Mouse (Mus musculus) liver, adult 2 months (tissue): ENCODE measurements around the gene Nlgn1.

ENCODE experiments used
- CTCF ChIP-seq: fragments of 200-500 bp; IDR thresholded peaks from 2 replicates; pipeline ENCODE4 v1.5.1; 2011; ENCODE audit warnings: low read depth, low read length, control low read depth
- POLR2A ChIP-seq: fragments of 200-500 bp; IDR thresholded peaks from 2 replicates; pipeline ENCODE4 v1.6.1; 2011; ENCODE audit warnings: low read length, control low read depth; ENCODE audit not compliant: insufficient read depth; ENCODE audit errors: extremely low read depth

DNA sequence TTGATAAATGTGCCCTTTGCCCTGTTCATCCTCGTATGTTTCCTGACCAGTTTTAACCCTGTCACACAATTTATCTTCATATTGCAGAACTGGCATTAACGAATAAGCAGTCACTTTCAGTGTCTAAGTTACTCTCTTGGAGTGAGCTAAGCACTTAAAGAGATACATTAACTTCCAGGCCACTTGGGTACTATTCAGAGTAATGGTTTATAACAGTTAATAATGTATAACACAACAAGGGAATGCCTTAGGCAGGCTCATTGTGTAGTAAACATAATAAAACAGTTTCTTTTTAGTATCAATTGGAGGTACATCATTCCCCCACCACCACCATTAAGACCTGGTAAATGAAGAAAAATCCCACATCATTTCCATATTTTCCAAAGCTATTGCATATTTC is 368.7 kb downstream of the Nlgn1 start:
- no peak for TF ChIP-seq CTCF
- no peak for TF ChIP-seq POLR2A
